Mouse (Mus musculus) hindbrain, embryonic 16.5 days (tissue): ENCODE measurements at regions not wholly inside any gene's neighbourhood (a gene's known extent, or its start where the extent isn't known, plus 50 kb on each side); places are given as distances from the start of the nearest gene placed in this dataset.

ENCODE experiments used
- ATAC-seq: fragments of 200-750 bp; cut with Nextera tagmentation; 2 replicates; pipeline ENCODE4 v1.8.0; 2017; ENCODE audit warnings: moderate TSS enrichment, moderate library complexity
- H3K27ac ChIP-seq: fragments of 300-500 bp; sonication (generic); 2 replicates; pipeline ENCODE4 v1.5.1; 2014; ENCODE audit warnings: low read depth, mild to moderate bottlenecking, control low read depth, low read length, moderate library complexity
- H3K27me3 ChIP-seq: fragments of 300-500 bp; sonication (generic); replicated peaks from 2 replicates; pipeline ENCODE4 v1.6.1; 2014; ENCODE audit warnings: low read length; ENCODE audit not compliant: control insufficient read depth, insufficient read depth
- H3K36me3 ChIP-seq: fragments of 300-500 bp; sonication (generic); 2 replicates; pipeline ENCODE4 v1.6.1; 2014; ENCODE audit warnings: mild to moderate bottlenecking, low read length, moderate library complexity, mixed read lengths; ENCODE audit not compliant: control insufficient read depth, insufficient read depth
- H3K4me1 ChIP-seq: fragments of 300-500 bp; sonication (generic); 2 replicates; pipeline ENCODE4 v1.6.1; 2014; ENCODE audit warnings: low read depth, low read length; ENCODE audit not compliant: control insufficient read depth, insufficient read depth
- H3K4me2 ChIP-seq: fragments of 300-500 bp; sonication (generic); 2 replicates; pipeline ENCODE4 v1.6.1; 2014; ENCODE audit warnings: mild to moderate bottlenecking, low read length, control low read depth, moderate library complexity
- H3K4me3 ChIP-seq: fragments of 300-500 bp; sonication (generic); 2 replicates; pipeline ENCODE4 v1.5.1; 2014; ENCODE audit warnings: mild to moderate bottlenecking, low read length, control low read depth, moderate library complexity
- H3K9ac ChIP-seq: fragments of 300-500 bp; sonication (generic); 2 replicates; pipeline ENCODE4 v1.6.1; 2014; ENCODE audit warnings: low read depth, mild to moderate bottlenecking, control low read depth, low read length, moderate library complexity
- H3K9me3 ChIP-seq: fragments of 300-500 bp; sonication (generic); 2 replicates; pipeline ENCODE4 v1.6.1; 2014; ENCODE audit warnings: mild to moderate bottlenecking, low read length, moderate library complexity; ENCODE audit not compliant: control insufficient read depth
- WGBS: fragments of 180-500 bp; shearing (Covaris S2); extraction: QIAGEN DNeasy Blood & Tissue Kit; methylation state at CpG from one replicate; pipeline ENCODE4 v1.1.7; 2014; 5-methylcytosine and 5-hydroxymethylcytosine counted together

GRCm38 (mm10) chr5:119307768-119308167, 362.7 kb upstream of the Tbx3 start:
- no peak for ATAC-seq
- WGBS = 91% methylated on average over 6 of the region's 6 CpGs

GRCm38 (mm10) chr5:119310178-119310930, 360.1 kb upstream of the Tbx3 start:
- Histone ChIP-seq H3K36me3 (no peaks in the 10 kb centered on the region), H3K4me1 (no peaks in the 10 kb centered on the region), H3K9ac (no peak overlapping the region), H3K9me3 (no peaks in the 10 kb centered on the region), H3K27ac (no peak overlapping the region), H3K4me2 (no peak overlapping the region), H3K27me3 (no peaks in the 10 kb centered on the region), H3K4me3 (no peak overlapping the region)
- 68% methylated on average over 11 of the region's 11 CpGs for WGBS
- ATAC-seq = no peak

More at GRCm38 (mm10) chr5:119307768-119308167, 362.7 kb upstream of the Tbx3 start:
- Histone ChIP-seq H3K36me3 (no peaks in the 10 kb centered on the region), H3K9me3 (no peaks in the 10 kb centered on the region), H3K27me3 (no peaks in the 10 kb centered on the region), H3K9ac (no peak overlapping the region), H3K4me1 (no peaks in the 10 kb centered on the region), H3K4me3 (no peak overlapping the region), H3K27ac (no peak overlapping the region), H3K4me2 (no peak overlapping the region)

- Histone ChIP-seq H3K36me3 (no peaks in the 10 kb centered on the region), H3K27me3 (no peaks in the 10 kb centered on the region), H3K4me2 (no peak overlapping the region), H3K9ac (no peak overlapping the region), H3K4me3 (no peak overlapping the region), H3K9me3 (no peaks in the 10 kb centered on the region), H3K27ac (no peak overlapping the region), H3K4me1 (no peaks in the 10 kb centered on the region)
- ATAC-seq = no peak
- 73% methylated on average over 14 of the region's 14 CpGs for WGBS
Observed at GRCm38 (mm10) chr5:119312808-119313207, 357.7 kb upstream of the Tbx3 start.

- WGBS = 90% methylated on average over 7 of the region's 7 CpGs
Observed at GRCm38 (mm10) chr5:119315149-119315548, 355.3 kb upstream of the Tbx3 start.

DNA sequence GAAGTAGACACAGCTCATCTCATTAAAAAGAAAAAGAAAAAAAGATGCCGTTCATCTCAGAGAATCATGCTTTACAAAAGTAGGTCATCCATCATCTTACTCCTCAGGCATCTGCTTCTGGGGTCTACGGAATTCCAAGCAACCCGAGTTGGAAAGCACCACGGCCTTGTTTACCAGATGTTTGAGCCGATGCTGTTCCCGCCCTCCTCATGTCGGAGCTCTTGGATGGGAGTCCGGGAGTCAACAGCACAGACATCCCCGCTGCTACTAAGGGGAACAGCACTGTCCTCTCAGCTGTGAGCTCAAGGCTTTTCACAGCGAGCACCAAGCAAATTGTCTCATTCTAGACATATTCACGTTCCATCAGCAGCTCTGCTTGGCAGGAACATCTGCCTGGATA, 352.9 kb upstream of the Tbx3 start:
- H3K36me3 ChIP-seq = no peaks in the 10 kb centered on the region
- no peak for ATAC-seq
- no peaks in the 10 kb centered on the region for H3K9me3 ChIP-seq
- no peak overlapping the region for H3K9ac ChIP-seq
- no peak overlapping the region for H3K27ac ChIP-seq
- 73% methylated on average over 11 of the region's 11 CpGs for WGBS
- no peaks in the 10 kb centered on the region for H3K4me1 ChIP-seq
- H3K4me2 ChIP-seq = no peak overlapping the region
- H3K27me3 ChIP-seq = no peaks in the 10 kb centered on the region
- H3K4me3 ChIP-seq = no peak overlapping the region

More at GRCm38 (mm10) chr5:119315149-119315548, 355.3 kb upstream of the Tbx3 start:
- Histone ChIP-seq H3K36me3 (no peaks in the 10 kb centered on the region), H3K27ac (no peak overlapping the region), H3K4me1 (no peaks in the 10 kb centered on the region), H3K4me3 (no peak overlapping the region), H3K4me2 (no peak overlapping the region), H3K9me3 (no peaks in the 10 kb centered on the region), H3K9ac (no peak overlapping the region), H3K27me3 (no peaks in the 10 kb centered on the region)
- no peak for ATAC-seq

DNA sequence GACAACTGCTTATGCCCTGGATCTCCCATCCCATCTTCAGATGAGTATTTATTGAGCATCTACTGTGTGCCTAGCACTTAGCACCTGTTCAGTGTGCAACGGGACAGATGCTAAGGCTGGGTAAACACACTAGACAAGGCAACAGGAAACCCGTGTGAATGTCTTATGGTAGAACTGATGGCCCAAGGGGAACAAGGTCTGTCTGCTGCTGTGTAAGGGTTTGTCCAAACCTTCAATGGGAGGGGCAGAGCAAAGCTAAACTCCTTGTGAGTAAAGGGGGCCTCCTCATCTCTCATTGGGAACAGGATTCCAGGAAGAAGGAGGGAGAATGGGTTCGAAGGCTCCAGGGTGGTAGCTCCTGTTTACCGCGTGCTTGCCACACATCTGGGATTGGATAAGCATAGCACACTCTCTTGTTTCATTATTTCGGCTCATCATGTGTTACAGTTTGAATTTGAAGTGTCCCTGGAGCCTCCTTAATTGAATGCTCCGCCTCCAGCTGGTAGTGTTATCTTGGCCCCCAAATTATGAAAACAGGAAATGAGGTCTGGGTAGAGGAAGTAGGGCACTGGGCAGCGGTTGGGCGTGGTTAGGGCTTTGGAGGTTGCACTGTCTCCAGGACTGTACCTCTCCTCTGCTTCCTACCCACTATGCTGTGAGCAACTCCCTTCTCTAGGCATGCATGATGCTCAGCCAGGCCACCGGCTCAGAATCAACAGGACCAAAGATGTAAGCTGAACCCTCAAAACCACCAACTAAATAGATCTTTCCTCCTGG, 348.9 kb upstream of the Tbx3 start:
- Histone ChIP-seq H3K4me3 (no peak overlapping the region), H3K27me3 (no peaks in the 10 kb centered on the region), H3K36me3 (no peaks in the 10 kb centered on the region), H3K9me3 (no peaks in the 10 kb centered on the region), H3K9ac (no peak overlapping the region), H3K4me1 (no peaks in the 10 kb centered on the region), H3K27ac (no peak overlapping the region), H3K4me2 (no peak overlapping the region)
- ATAC-seq = no peak
- 83% methylated on average over 10 of the region's 10 CpGs for WGBS

DNA sequence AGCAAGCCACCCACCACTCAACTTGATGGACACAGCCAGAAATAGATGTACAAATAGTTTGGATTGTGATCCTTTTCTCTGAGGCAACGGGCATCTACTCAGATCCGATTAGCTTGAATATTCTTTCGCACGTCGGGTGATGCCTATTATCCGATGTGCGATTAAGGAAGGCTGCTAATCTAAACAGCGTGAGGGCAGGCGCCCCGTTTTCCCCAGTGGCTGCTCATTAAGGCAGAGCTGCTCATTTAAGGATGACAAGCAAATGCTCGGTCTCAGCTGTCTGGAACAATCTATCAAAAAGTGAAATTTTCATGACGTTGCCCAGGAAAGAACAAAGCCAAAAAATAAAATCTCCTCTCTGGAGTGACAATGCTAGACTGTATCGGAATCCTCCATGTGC, 348.1 kb upstream of the Tbx3 start:
- no peak for ATAC-seq
- no peak overlapping the region for H3K4me2 ChIP-seq
- WGBS = 25% methylated on average over 13 of the region's 13 CpGs

GRCm38 (mm10) chr5:119325681-119326255, 344.7 kb upstream of the Tbx3 start:
- no peaks in the 10 kb centered on the region for H3K27me3 ChIP-seq

More for the DNA sequence above, 348.1 kb upstream of the Tbx3 start:
- Histone ChIP-seq H3K4me1 (no peaks in the 10 kb centered on the region), H3K27me3 (no peaks in the 10 kb centered on the region), H3K27ac (no peak overlapping the region), H3K36me3 (no peaks in the 10 kb centered on the region), H3K9ac (no peak overlapping the region), H3K9me3 (no peaks in the 10 kb centered on the region), H3K4me3 (no peak overlapping the region)

GRCm38 (mm10) chr5:119326895-119327294, 343.6 kb upstream of the Tbx3 start:
- WGBS = 93% methylated on average over 8 of the region's 8 CpGs
- ATAC-seq = no peak
- Histone ChIP-seq H3K4me3 (no peak overlapping the region), H3K4me1 (no peaks in the 10 kb centered on the region), H3K9me3 (no peaks in the 10 kb centered on the region), H3K4me2 (no peak overlapping the region), H3K27me3 (no peaks in the 10 kb centered on the region), H3K27ac (no peak overlapping the region), H3K9ac (no peak overlapping the region), H3K36me3 (no peaks in the 10 kb centered on the region)

More at GRCm38 (mm10) chr5:119325681-119326255, 344.7 kb upstream of the Tbx3 start:
- no peaks in the 10 kb centered on the region for H3K9me3 ChIP-seq
- no peak overlapping the region for H3K4me3 ChIP-seq
- no peak overlapping the region for H3K27ac ChIP-seq
- no peaks in the 10 kb centered on the region for H3K36me3 ChIP-seq
- no peak for ATAC-seq
- H3K9ac ChIP-seq = no peak overlapping the region
- no peak overlapping the region for H3K4me2 ChIP-seq
- WGBS = 86% methylated on average over 13 of the region's 13 CpGs
- H3K4me1 ChIP-seq = no peaks in the 10 kb centered on the region
